Mouse (Mus musculus) lung, adult 2 months (tissue): ENCODE results near the gene Gm10392.

Source experiments
- CTCF ChIP-seq: fragments of 200-500 bp; IDR thresholded peaks from 2 replicates; pipeline ENCODE4 v1.5.1; 2011; ENCODE audit warnings: mild to moderate bottlenecking, low read length, control low read depth; ENCODE audit not compliant: insufficient read depth
- POLR2A ChIP-seq: fragments of 200-500 bp; IDR thresholded peaks from 2 replicates; pipeline ENCODE4 v1.6.1; 2011; ENCODE audit warnings: low read depth, mild to moderate bottlenecking, control low read depth, low read length, borderline replicate concordance; ENCODE audit errors: extremely low read depth

- TF ChIP-seq CTCF = no peak
- no peak for TF ChIP-seq POLR2A
Observed at GRCm38 (mm10) chr11:77494344-77494676, 24.7 kb downstream of the Gm10392 start.
